Mouse (Mus musculus) liver, embryonic 11.5 days (tissue): ENCODE data around the gene Abca13. TPM values are rescaled to one million over a fixed set of nuclear protein-coding genes. Genes with fewer than 3 reads are reported as not detected.
"Not testable (repeated sequence)": the region's sequence is repeated elsewhere in the genome, so short reads cannot be mapped to it uniquely, and the experiment has no call there.

ENCODE experiments used
- ATAC-seq: fragments of 200-750 bp; cut with Nextera tagmentation; replicated peaks from 2 replicates; pipeline ENCODE4 v1.8.0; 2017; ENCODE audit warnings: moderate number of reproducible peaks, mild to moderate bottlenecking, moderate TSS enrichment, moderate library complexity; ENCODE audit not compliant: low FRiP score
- DNase-seq: peaks from one replicate; pipeline ENCODE4 v3.0.0-alpha.2; 2017; ENCODE audit warnings: low spot score
- H3K27ac ChIP-seq: fragments of 300-500 bp; sonication (generic); 2 replicates; pipeline ENCODE4 v1.5.1; 2014; ENCODE audit warnings: mild to moderate bottlenecking, low read depth, low read length, control low read depth
- H3K27me3 ChIP-seq: fragments of 300-500 bp; sonication (generic); replicated peaks from 2 replicates; pipeline ENCODE4 v1.6.1; 2014; ENCODE audit warnings: low read length, mixed read lengths; ENCODE audit not compliant: control insufficient read depth, insufficient read depth
- H3K36me3 ChIP-seq: fragments of 300-500 bp; sonication (generic); 2 replicates; pipeline ENCODE4 v1.6.1; 2014; ENCODE audit warnings: mild to moderate bottlenecking, low read length, moderate library complexity, mixed read lengths; ENCODE audit not compliant: control insufficient read depth, insufficient read depth
- H3K4me1 ChIP-seq: fragments of 300-500 bp; sonication (generic); replicated peaks from 2 replicates; pipeline ENCODE4 v1.6.1; 2014; ENCODE audit warnings: low read length, mixed read lengths; ENCODE audit not compliant: control insufficient read depth, insufficient read depth
- H3K4me2 ChIP-seq: fragments of 300-500 bp; sonication (generic); 2 replicates; pipeline ENCODE4 v1.6.1; 2014; ENCODE audit warnings: mild to moderate bottlenecking, control low read depth, moderate library complexity
- H3K4me3 ChIP-seq: fragments of 300-500 bp; sonication (generic); 2 replicates; pipeline ENCODE4 v1.5.1; 2014; ENCODE audit warnings: low read depth, low read length, control low read depth
- H3K9ac ChIP-seq: fragments of 300-500 bp; sonication (generic); 2 replicates; pipeline ENCODE4 v1.6.1; 2014; ENCODE audit warnings: low read depth, low read length, control low read depth
- H3K9me3 ChIP-seq: fragments of 300-500 bp; sonication (generic); 2 replicates; pipeline ENCODE4 v1.6.1; 2016; ENCODE audit warnings: low read length, inconsistent platforms, mixed read lengths; ENCODE audit not compliant: control insufficient read depth
- WGBS: fragments of 180-500 bp; shearing (Covaris S2); extraction: QIAGEN DNeasy Blood & Tissue Kit; methylation state at CpG from one replicate; pipeline ENCODE4 v1.1.7; 2014; 5-methylcytosine and 5-hydroxymethylcytosine counted together
- polyA plus RNA-seq: library from polyadenylated mRNA; unstranded; fragments of >200 nt; fragmentation: Nextera tagmentation; extraction: Ambion mirVana; gene quantifications from 2 replicates; pipeline ENCODE4 v1.2.1, GENCODE M21; 2014

Abca13 gene
- 0.04 and 0.09 TPM in 2 replicates for polyA plus RNA-seq

DNA sequence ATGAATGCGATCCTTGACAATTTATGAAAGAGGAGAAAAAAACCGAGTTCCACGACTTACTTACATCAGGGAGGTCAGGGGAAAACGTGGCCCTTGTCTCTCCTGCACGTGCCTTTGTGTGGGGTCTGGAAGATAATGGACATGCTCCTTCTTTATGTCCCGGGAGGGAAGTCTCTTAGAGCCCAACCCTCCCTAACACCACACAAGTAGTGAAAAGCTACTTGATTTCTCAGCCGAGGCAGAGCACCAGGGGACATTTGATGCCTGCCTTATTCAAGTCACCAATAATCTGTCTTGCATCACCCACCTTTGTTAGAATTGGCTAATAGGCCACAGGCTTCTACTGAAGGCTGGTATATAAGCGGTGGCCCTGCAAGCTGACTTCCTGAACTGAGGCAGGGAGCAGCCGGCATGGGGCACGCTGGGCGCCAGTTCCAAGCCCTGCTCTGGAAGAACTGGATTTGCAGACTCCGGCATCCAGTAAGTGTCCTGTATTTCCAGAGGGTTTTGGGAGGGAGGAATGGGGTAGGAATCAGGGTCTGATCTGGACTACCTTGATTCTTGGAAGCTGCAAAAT lies at the start of gene Abca13:
Gene Abca13 (plus strand): TSS at position 388 of the 577 bp plus-strand sequence.
- no peaks in the 10 kb centered on the region for H3K27me3 ChIP-seq
- DNase-seq (no peak), ATAC-seq (no peak)
- H3K4me3 ChIP-seq, result no peak within 1 kb of the TSS
- H3K36me3 ChIP-seq, result no peaks in the 10 kb centered on the region
- WGBS, result 66% methylated on average over 12 of the region's 12 CpGs
- no peak within 1 kb of the TSS for H3K27ac ChIP-seq
- no peaks in the 10 kb centered on the region for H3K4me1 ChIP-seq
- H3K9me3 ChIP-seq, result no peaks in the 10 kb centered on the region
- H3K9ac ChIP-seq, result no peak within 1 kb of the TSS
- H3K4me2 ChIP-seq, result no peak within 1 kb of the TSS

DNA sequence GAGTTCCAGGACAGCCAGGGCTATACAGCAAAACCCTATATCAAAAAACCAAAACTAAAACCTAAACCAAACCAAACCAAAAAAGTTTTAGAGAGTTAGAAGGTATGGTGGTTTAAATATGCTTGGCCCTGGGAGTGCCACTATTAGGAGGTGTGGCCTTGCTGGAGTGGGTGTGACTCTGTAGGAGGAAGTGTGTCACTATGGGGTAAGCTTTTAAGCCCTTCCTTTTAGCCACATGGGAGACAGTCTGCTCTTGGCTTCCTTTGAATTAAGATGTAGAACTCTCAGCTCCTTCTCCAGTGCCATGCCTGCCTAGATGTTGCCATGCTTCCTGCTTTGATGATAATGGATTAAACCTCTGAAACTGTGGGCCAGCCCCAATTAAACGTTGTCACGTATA lies 46.6 kb upstream of the Abca13 start:
- ATAC-seq (no peak), DNase-seq (no peak)
- Histone ChIP-seq H3K9me3 (no peaks in the 10 kb centered on the region), H3K27ac (no peak overlapping the region), H3K4me3 (no peak overlapping the region), H3K36me3 (no peaks in the 10 kb centered on the region), H3K4me1 (no peaks in the 10 kb centered on the region), H3K27me3 (no peaks in the 10 kb centered on the region), H3K9ac (no peak overlapping the region), H3K4me2 (no peak overlapping the region)
- WGBS, result 87% methylated on average over 2 of the region's 2 CpGs

DNA sequence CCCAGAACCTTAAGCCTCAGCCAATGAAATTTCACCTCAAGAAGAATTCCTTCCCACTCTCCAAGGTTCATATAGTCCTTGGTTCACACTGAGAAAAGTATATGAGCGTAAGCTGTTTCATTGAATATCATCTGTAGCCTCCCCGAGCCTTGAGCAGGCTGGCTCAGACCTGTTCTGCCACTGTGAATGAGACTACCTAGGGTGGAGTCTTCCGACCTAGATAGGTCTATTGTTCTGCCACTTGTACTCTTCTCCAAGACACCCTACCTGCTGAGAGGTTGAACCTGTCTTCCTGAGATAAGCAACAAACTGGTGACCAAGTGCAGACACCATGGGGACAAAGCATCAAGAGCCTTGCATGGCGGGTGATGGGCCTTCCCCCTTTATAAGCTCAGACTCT lies 45.6 kb upstream of the Abca13 start:
- no peak for ATAC-seq
- WGBS, result 79% methylated on average over 4 of the region's 4 CpGs
- Histone ChIP-seq H3K36me3 (no peaks in the 10 kb centered on the region), H3K4me1 (no peaks in the 10 kb centered on the region), H3K9me3 (no peaks in the 10 kb centered on the region), H3K27ac (no peak overlapping the region), H3K9ac (no peak overlapping the region), H3K27me3 (no peaks in the 10 kb centered on the region), H3K4me3 (no peak overlapping the region), H3K4me2 (no peak overlapping the region)
- DNase-seq, result no peak

DNA sequence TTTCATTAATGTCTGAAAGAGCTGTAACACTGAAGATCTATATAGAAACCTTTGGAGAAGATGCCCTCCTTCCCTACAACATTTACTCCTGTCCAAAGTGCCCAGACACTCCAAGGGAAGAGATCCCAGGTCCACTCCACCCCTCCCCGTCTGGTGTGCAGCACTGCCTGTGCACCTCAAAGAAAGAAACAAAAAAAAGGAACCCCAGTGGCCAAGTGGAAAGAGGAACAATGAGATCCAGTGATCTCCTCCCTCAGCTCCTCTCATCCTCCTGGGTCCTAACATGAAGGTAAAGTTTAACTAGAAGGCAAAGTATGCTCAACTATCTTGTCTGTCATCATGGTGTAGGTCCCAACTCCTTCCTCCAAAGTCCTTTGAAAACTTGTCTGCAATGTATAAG lies 45.1 kb upstream of the Abca13 start:
- Histone ChIP-seq H3K9me3 (no peaks in the 10 kb centered on the region), H3K9ac (no peak overlapping the region), H3K27ac (no peak overlapping the region), H3K36me3 (no peaks in the 10 kb centered on the region), H3K4me3 (no peak overlapping the region), H3K4me1 (no peaks in the 10 kb centered on the region), H3K27me3 (no peaks in the 10 kb centered on the region), H3K4me2 (no peak overlapping the region)
- ATAC-seq, result no peak
- no peak for DNase-seq
- 74% methylated on average over 1 of the region's 1 CpGs for WGBS

DNA sequence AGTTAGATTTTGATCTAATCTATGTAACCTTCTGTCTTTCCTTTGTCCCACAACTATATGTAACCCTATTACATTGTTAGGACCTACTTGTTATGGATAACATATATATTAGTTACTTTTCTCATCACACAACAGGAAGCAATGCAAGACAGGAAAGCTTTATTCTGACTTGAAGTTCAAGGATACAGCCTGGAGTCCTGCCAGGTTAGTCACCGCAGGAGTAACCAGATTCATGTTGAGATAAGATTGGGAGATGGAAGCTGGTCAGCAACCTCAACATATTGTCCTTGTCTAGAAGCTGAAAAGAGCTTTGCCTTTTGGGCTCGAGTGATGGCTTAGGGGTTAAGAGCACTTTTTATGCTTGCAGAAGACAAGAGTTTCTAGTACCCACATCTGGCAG lies 43.5 kb upstream of the Abca13 start:
- Histone ChIP-seq H3K36me3 (no peaks in the 10 kb centered on the region), H3K27ac (no peak overlapping the region), H3K27me3 (no peaks in the 10 kb centered on the region), H3K9me3 (no peaks in the 10 kb centered on the region), H3K4me3 (no peak overlapping the region), H3K4me2 (no peak overlapping the region), H3K4me1 (no peaks in the 10 kb centered on the region), H3K9ac (no peak overlapping the region)
- DNase-seq (no peak), ATAC-seq (no peak)
- WGBS, result 75% methylated on average over 2 of the region's 2 CpGs

DNA sequence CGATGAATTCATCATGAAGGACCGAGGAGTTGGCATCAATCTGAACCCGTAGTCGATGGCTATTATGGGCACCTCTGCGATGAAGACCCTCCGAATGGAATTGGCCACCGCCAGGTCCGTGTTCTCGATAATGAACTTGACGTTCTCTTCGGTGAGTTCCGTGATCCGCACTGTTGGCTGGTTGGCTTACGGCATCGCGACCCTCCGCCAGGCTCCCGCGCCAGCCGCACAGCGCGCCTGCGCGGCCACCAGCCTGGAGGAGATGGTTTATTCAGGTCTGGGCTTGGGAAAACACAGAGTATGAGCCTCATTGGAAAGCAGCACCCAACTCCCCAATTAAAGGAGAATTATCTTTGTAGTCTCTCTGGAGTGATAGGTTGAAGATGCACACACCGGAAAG lies 41.3 kb upstream of the Abca13 start:
- H3K27ac ChIP-seq, H3K36me3 ChIP-seq, H3K27me3 ChIP-seq, H3K4me2 ChIP-seq, DNase-seq, ATAC-seq, H3K4me1 ChIP-seq, H3K4me3 ChIP-seq, H3K9me3 ChIP-seq, H3K9ac ChIP-seq: not testable (repeated sequence)
- 71% methylated on average over 25 of the region's 25 CpGs for WGBS

DNA sequence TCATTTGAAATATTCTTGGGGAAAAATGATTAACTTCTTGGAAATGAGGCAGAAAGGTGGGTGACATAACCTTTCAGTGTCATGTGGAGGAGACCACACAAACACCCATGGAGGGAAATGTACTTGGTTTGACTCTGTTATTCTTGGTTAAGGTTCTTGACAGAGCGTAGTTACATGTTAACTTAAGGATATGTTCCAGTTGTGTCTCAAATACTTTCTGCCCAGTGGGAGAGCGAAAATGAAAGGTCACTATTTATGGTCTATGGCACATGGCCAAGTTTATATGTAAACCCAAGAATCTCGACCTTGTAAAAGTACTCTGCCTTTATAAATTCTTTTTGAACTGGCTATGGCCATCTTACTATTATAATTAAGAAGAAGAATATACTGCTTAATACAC lies 31.8 kb upstream of the Abca13 start:
- Histone ChIP-seq H3K27ac (no peak overlapping the region), H3K27me3 (no peaks in the 10 kb centered on the region), H3K36me3 (no peaks in the 10 kb centered on the region), H3K4me1 (no peaks in the 10 kb centered on the region), H3K4me3 (no peak overlapping the region), H3K9me3 (no peaks in the 10 kb centered on the region), H3K4me2 (no peak overlapping the region), H3K9ac (no peak overlapping the region)
- DNase-seq, result no peak
- no peak for ATAC-seq
- whole genome bisulfite sequencing, result 66% methylated on average over 3 of the region's 3 CpGs

DNA sequence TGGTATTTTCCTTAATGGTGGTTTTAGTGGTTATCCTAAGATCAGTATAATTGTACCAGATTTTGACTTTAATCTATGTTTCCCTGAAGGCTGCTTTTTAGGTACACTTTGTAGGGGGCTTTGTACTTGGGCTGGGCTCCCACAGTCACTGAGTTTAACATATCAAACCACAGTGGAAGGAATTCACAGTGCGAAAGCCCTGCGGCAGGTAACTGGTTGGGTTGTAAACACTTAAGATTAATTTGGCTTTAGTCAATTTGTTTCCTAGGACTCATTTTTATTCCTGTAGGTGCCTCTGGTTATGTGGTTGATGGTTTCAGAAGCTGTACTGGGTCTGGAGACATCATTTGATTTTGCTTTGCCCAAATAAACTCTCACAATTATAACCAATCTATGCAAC lies 24.4 kb upstream of the Abca13 start:
- no peaks in the 10 kb centered on the region for H3K36me3 ChIP-seq
- H3K9me3 ChIP-seq, result no peaks in the 10 kb centered on the region
- H3K4me2 ChIP-seq, result no peak overlapping the region
- WGBS, result 89% methylated on average over 2 of the region's 2 CpGs
- H3K27ac ChIP-seq, result no peak overlapping the region
- no peaks in the 10 kb centered on the region for H3K4me1 ChIP-seq
- H3K4me3 ChIP-seq, result no peak overlapping the region
- ATAC-seq (no peak), DNase-seq (no peak)
- no peaks in the 10 kb centered on the region for H3K27me3 ChIP-seq
- H3K9ac ChIP-seq, result no peak overlapping the region

DNA sequence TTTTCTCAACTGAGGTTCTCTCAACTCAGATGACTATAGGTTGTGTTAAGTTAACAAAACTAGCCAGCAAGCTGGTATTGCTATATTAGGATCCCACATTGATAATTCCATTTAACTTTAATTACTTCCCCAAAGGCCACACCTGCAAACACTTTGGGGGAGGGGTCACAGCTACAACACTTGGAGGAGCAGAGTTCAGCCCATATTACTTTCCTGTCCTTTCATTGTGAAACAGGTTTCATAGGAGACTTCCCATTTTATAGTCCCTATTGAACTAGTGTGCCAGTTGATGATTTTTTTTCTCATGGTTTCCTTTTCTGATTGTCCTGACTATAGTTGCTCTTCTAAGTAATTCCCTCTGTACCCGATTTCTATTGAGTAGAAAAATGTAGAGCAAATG lies 10.3 kb upstream of the Abca13 start:
- DNase-seq, result no peak
- Histone ChIP-seq H3K9me3 (no peaks in the 10 kb centered on the region), H3K27ac (no peak overlapping the region), H3K9ac (no peak overlapping the region), H3K4me3 (no peak overlapping the region), H3K4me2 (no peak overlapping the region), H3K36me3 (no peaks in the 10 kb centered on the region), H3K4me1 (no peaks in the 10 kb centered on the region), H3K27me3 (no peaks in the 10 kb centered on the region)
- WGBS, result 75% methylated on average over 1 of the region's 1 CpGs
- ATAC-seq, result no peak
